Mouse (Mus musculus) intestine, embryonic 14.5 days (tissue): ENCODE results near the gene Cd163. TPM values are rescaled to one million over a fixed set of nuclear protein-coding genes. Genes with fewer than 3 reads are reported as not detected.

Experiments
- ATAC-seq: fragments of 200-750 bp; cut with Nextera tagmentation; replicated peaks from 2 replicates; pipeline ENCODE4 v1.8.0; 2017; ENCODE audit warnings: low read depth, moderate number of reproducible peaks, moderate TSS enrichment, moderate library complexity; ENCODE audit not compliant: low FRiP score, low TSS enrichment
- DNase-seq: peaks from one replicate; pipeline ENCODE4 v3.0.0-alpha.2; 2018; ENCODE audit warnings: low spot score
- H3K27ac ChIP-seq: fragments of 300-500 bp; sonication (generic); 2 replicates; pipeline ENCODE4 v1.5.1; 2014; ENCODE audit warnings: low read depth, mild to moderate bottlenecking, control low read depth
- H3K27me3 ChIP-seq: fragments of 300-500 bp; sonication (generic); replicated peaks from 2 replicates; pipeline ENCODE4 v1.6.1; 2014; ENCODE audit warnings: low read length, control low read depth; ENCODE audit not compliant: control insufficient read depth, insufficient read depth
- H3K36me3 ChIP-seq: fragments of 300-500 bp; sonication (generic); 2 replicates; pipeline ENCODE4 v1.6.1; 2014; ENCODE audit warnings: low read length, control low read depth; ENCODE audit not compliant: control insufficient read depth, insufficient read depth
- H3K4me1 ChIP-seq: fragments of 300-500 bp; sonication (generic); replicated peaks from 2 replicates; pipeline ENCODE4 v1.6.1; 2014; ENCODE audit warnings: low read length, control low read depth, mixed read lengths; ENCODE audit not compliant: control insufficient read depth, insufficient read depth
- H3K4me2 ChIP-seq: fragments of 300-500 bp; sonication (generic); 2 replicates; pipeline ENCODE4 v1.6.1; 2014; ENCODE audit warnings: low read length
- H3K4me3 ChIP-seq: fragments of 300-500 bp; sonication (generic); 2 replicates; pipeline ENCODE4 v1.5.1; 2014; ENCODE audit warnings: low read depth, low read length, control low read depth, mixed read lengths
- H3K9ac ChIP-seq: fragments of 300-500 bp; sonication (generic); 2 replicates; pipeline ENCODE4 v1.6.1; 2014; ENCODE audit warnings: mild to moderate bottlenecking, low read length
- H3K9me3 ChIP-seq: fragments of 300-500 bp; sonication (generic); 2 replicates; pipeline ENCODE4 v1.6.1; 2016; ENCODE audit warnings: low read length, control low read depth; ENCODE audit not compliant: control insufficient read depth
- WGBS: fragments of 180-500 bp; shearing (Covaris S2); extraction: QIAGEN DNeasy Blood & Tissue Kit; methylation state at CpG from one replicate; pipeline ENCODE4 v1.1.7; 2014; 5-methylcytosine and 5-hydroxymethylcytosine counted together
- polyA plus RNA-seq: library from polyadenylated mRNA; unstranded; fragments of >200 nt; fragmentation: Nextera tagmentation; extraction: Ambion mirVana; gene quantifications from 2 replicates; pipeline ENCODE4 v1.2.1, GENCODE M21; 2014

Gene Cd163
- polyA plus RNA-seq, 1 experiment from 2014 or later = 0.19 TPM

GRCm38 (mm10) chr6:124345096-124345495, 40.6 kb downstream of the Cd163 start:
- ATAC-seq (no peak), DNase-seq (no peak)
- Histone ChIP-seq H3K36me3 (no peaks in the 10 kb centered on the region), H3K9ac (no peak overlapping the region), H3K27ac (no peak overlapping the region), H3K4me1 (no peaks in the 10 kb centered on the region), H3K27me3 (no peaks in the 10 kb centered on the region), H3K9me3 (no peaks in the 10 kb centered on the region), H3K4me3 (no peak overlapping the region), H3K4me2 (no peak overlapping the region)
- 83% methylated on average over 4 of the region's 4 CpGs for WGBS

- no peak overlapping the region for H3K27ac ChIP-seq
- H3K36me3 ChIP-seq = no peaks in the 10 kb centered on the region
- no peaks in the 10 kb centered on the region for H3K27me3 ChIP-seq
- no peak overlapping the region for H3K4me3 ChIP-seq
- no peaks in the 10 kb centered on the region for H3K4me1 ChIP-seq
- no peak overlapping the region for H3K4me2 ChIP-seq
- DNase-seq = no peak
- WGBS = 80% methylated on average over 6 of the region's 6 CpGs
- H3K9ac ChIP-seq = no peak overlapping the region
- ATAC-seq = no peak
- H3K9me3 ChIP-seq = no peaks in the 10 kb centered on the region
Observed at GRCm38 (mm10) chr6:124346613-124347012, 42.2 kb downstream of the Cd163 start.

GRCm38 (mm10) chr6:124353246-124353645, 48.8 kb downstream of the Cd163 start:
- no peak overlapping the region for H3K27ac ChIP-seq
- DNase-seq (no peak), ATAC-seq (no peak)
- H3K4me2 ChIP-seq = no peak overlapping the region
- no peaks in the 10 kb centered on the region for H3K36me3 ChIP-seq
- no peaks in the 10 kb centered on the region for H3K27me3 ChIP-seq
- no peaks in the 10 kb centered on the region for H3K9me3 ChIP-seq
- no peak overlapping the region for H3K9ac ChIP-seq
- no peak overlapping the region for H3K4me3 ChIP-seq
- 72% methylated on average over 2 of the region's 2 CpGs for WGBS
- H3K4me1 ChIP-seq = no peaks in the 10 kb centered on the region

GRCm38 (mm10) chr6:124358953-124359352, 54.5 kb downstream of the Cd163 start:
- no peak for ATAC-seq
- Histone ChIP-seq H3K9ac (no peak overlapping the region), H3K27me3 (no peaks in the 10 kb centered on the region), H3K4me2 (no peak overlapping the region), H3K27ac (no peak overlapping the region), H3K36me3 (no peaks in the 10 kb centered on the region), H3K4me3 (no peak overlapping the region), H3K9me3 (no peaks in the 10 kb centered on the region), H3K4me1 (no peaks in the 10 kb centered on the region)
- DNase-seq = no peak
- WGBS = 79% methylated on average over 6 of the region's 6 CpGs

GRCm38 (mm10) chr6:124360549-124360948, 56.1 kb downstream of the Cd163 start:
- no peak for ATAC-seq
- 50% methylated on average over 6 of the region's 6 CpGs for WGBS
- Histone ChIP-seq H3K9me3 (no peaks in the 10 kb centered on the region), H3K4me2 (no peak overlapping the region), H3K4me1 (no peaks in the 10 kb centered on the region), H3K9ac (no peak overlapping the region), H3K27me3 (no peaks in the 10 kb centered on the region), H3K27ac (no peak overlapping the region), H3K36me3 (no peaks in the 10 kb centered on the region), H3K4me3 (no peak overlapping the region)
- DNase-seq = no peak

GRCm38 (mm10) chr6:124364328-124364727, 59.9 kb downstream of the Cd163 start:
- H3K9me3 ChIP-seq = no peaks in the 10 kb centered on the region
- H3K27ac ChIP-seq = no peak overlapping the region
- no peaks in the 10 kb centered on the region for H3K36me3 ChIP-seq
- no peaks in the 10 kb centered on the region for H3K27me3 ChIP-seq
- H3K4me2 ChIP-seq = no peak overlapping the region
- no peaks in the 10 kb centered on the region for H3K4me1 ChIP-seq
- no peak overlapping the region for H3K9ac ChIP-seq
- DNase-seq (no peak), ATAC-seq (no peak)
- WGBS = 58% methylated on average over 5 of the region's 5 CpGs
- no peak overlapping the region for H3K4me3 ChIP-seq

- no peaks in the 10 kb centered on the region for H3K9me3 ChIP-seq
- H3K4me1 ChIP-seq = no peaks in the 10 kb centered on the region
- H3K4me3 ChIP-seq = no peak overlapping the region
- 86% methylated on average over 6 of the region's 6 CpGs for WGBS
- DNase-seq (no peak), ATAC-seq (no peak)
- no peak overlapping the region for H3K27ac ChIP-seq
- H3K9ac ChIP-seq = no peak overlapping the region
- H3K36me3 ChIP-seq = no peaks in the 10 kb centered on the region
- no peaks in the 10 kb centered on the region for H3K27me3 ChIP-seq
- no peak overlapping the region for H3K4me2 ChIP-seq
Observed at GRCm38 (mm10) chr6:124373584-124374206, 69.2 kb downstream of the Cd163 start.

GRCm38 (mm10) chr6:124374683-124375082, 70.2 kb downstream of the Cd163 start:
- no peak overlapping the region for H3K27ac ChIP-seq
- no peak for ATAC-seq
- H3K36me3 ChIP-seq = no peaks in the 10 kb centered on the region
- DNase-seq = no peak
- no peak overlapping the region for H3K4me2 ChIP-seq
- H3K9ac ChIP-seq = no peak overlapping the region
- WGBS = 82% methylated on average over 4 of the region's 4 CpGs
- H3K4me1 ChIP-seq = no peaks in the 10 kb centered on the region
- H3K4me3 ChIP-seq = no peak overlapping the region
- H3K9me3 ChIP-seq = no peaks in the 10 kb centered on the region
- H3K27me3 ChIP-seq = no peaks in the 10 kb centered on the region

- no peak overlapping the region for H3K9ac ChIP-seq
- no peak overlapping the region for H3K27ac ChIP-seq
- no peaks in the 10 kb centered on the region for H3K4me1 ChIP-seq
- WGBS = 71% methylated on average over 11 of the region's 11 CpGs
- no peak overlapping the region for H3K4me2 ChIP-seq
- H3K36me3 ChIP-seq = no peaks in the 10 kb centered on the region
- DNase-seq (no peak), ATAC-seq (no peak)
- no peaks in the 10 kb centered on the region for H3K27me3 ChIP-seq
- no peak overlapping the region for H3K4me3 ChIP-seq
- no peaks in the 10 kb centered on the region for H3K9me3 ChIP-seq
Observed at GRCm38 (mm10) chr6:124375435-124375884, 71.0 kb downstream of the Cd163 start.
